Mouse (Mus musculus) right cerebral cortex, postnatal 14 days (tissue): ENCODE results near the gene Arid3c.
A peak's percentile ranks its signal among the peaks of the same experiment; 100 is the strongest.
"Not testable (repeated sequence)": the region's sequence is repeated elsewhere in the genome, so short reads cannot be mapped to it uniquely, and the experiment has no call there.

Experiments used
- DNase-seq: peaks from one replicate; pipeline ENCODE4 v3.0.0; 2022

Gene Arid3c

DNA sequence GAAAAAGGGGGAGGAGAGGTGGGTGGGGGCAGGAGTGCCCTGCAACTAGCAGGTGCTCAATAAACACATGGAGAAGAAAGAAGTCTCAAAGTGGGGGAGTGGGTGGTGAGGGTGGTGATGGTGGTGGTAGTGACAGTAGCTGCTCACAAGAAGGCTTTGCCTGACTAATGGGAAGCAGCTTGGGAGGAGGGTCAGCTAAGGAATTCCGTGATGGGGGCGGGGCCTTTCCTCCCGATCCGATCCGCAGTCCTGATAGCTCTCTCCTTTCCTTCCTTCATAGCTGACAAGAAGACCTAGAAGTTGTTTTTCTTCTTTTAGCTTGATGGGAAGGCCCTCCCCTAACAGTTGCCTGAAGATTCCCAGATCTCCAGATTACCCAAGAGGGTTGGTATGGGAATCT, 26.3 kb downstream of the Arid3c start:
- DNase-seq: no peak

DNA sequence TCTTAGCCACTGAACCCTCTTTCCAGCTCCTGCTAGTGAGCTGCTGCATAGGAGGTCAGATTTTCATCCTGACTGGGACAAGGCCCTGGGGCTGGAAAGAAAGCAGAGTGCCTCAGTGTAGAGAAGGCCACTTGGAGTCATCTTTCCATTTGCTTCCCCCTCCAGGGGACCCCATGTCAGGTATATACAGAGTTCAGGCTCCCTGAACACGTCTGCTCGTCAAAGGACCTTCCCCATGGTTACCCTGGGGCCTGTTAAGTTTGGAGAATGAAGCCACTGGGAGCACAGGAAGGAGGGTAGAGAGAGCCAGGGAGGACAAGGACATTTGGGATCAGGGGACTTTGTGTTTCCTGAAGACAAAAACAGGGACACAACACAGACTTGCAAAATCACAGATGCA, 28.7 kb downstream of the Arid3c start:
- DNase-seq: not testable (repeated sequence)

DNA sequence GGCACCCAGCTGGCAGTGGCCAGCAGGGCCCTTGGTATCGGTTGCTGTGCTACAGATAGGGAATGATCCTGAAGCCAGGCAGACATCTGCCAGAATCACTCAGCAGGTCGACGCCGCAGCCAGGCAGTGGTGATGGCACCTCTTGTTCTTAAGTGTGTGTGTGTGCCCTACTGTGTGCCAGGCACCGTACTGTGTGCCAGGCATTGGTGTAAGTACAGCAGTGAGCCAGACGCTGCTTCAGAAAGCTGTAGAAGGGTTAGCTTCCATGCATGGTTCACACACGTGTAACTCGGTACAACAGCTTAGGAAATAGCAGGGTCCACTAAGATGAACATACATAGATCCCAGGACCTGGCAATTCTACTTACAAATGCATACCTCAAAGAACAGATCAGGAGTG, 30.7 kb downstream of the Arid3c start:
- DNase-seq: not testable (repeated sequence)

DNA sequence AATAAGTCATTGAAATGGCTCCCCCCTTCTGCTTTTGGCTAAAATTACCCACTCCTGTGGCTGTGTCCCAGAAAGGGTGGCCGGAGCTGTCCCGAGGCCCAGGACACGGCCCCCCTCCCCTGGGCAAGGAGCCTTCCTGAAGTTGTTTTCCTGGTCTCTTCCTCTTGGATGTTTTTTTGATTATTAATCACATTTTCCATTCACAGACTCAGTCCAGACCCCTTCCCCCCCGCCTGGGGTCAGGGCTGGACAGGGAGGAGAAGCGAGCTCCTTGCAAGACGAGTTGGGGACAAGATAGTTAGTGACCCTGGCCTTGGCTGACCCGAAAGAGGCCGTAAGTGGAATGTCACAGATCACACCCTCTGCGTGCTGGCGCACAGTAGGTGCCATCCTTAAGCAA, 31.2 kb downstream of the Arid3c start, which contains the start of gene Il11ra1:
Il11ra1 (plus strand) TSS at position 207 of the 400 bp plus-strand sequence.
- DNase-seq: not testable (repeated sequence)

DNA sequence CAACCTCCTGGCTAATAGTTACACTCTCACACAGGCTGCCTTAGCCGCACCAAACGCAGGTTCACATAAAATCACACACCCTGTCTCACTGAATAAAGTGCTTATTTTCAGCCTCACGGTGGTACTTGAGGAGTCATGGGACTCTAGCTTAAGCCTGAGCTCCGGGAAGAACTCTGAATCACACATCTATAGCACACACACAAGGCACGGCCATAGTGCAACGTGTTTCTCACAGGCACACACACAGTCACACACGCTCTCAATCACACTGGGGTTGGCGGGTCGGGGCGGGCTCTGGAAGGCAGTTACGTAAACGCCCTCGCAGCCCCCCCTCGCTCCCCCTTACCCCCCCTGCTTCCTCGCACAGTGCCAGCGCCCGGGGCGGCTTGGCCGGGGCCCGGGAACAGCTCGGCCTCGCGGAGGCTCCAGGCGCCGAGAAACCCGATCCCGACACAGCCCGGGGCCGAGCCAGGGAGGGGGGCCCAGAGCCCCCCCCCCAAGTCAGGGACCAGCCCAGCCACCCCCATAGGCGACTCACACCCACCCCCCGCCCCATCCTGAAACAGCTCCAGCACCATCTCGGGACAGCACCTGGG, 32.4 kb downstream of the Arid3c start:
- not testable (repeated sequence) for DNase-seq

DNA sequence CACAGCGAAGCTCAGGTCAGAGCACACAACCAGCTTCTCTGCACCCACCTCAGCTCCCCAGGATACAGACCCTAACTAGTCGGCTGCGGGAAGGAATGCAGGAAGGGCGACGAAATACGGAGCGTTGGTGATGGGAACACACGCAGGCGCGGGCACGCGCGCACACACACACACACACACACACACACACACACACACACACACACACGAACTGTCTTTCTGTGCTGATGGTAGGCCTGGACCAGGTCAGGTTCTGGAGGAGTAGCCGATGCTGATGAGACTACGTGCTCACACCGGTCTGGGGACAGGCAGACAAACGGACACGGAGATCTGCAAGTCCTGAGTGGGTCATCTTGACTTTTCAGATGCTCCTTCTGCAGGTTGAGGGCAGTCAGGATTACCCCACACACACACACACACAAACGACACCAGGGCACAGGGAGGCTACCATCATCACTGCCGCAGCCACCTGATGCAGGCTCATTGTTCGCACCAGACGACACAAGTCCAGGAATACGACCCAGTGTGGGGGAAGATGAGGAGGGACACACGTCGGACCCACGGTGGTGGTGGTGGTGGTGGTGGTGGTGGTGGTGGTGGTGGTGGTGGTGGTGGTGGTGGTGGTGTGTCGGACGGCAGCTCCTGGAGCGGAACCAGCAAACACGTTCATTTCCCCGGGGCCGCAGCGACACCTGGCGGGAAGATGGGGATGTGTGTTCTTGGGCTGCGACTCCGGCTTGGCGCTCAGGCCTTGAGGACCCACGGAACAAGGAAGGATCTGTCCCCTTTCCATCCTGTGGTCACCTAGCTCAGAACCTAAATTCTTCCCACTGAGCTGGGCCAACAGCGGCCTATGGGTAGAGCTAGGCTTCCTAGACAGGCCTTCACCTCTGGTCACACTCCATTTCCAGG, 33.8 kb downstream of the Arid3c start, which contains the start of gene Cntfr:
Cntfr (minus strand) TSS at position 160 of the 912 bp plus-strand sequence.
- peak; percentile 83 for DNase-seq

DNA sequence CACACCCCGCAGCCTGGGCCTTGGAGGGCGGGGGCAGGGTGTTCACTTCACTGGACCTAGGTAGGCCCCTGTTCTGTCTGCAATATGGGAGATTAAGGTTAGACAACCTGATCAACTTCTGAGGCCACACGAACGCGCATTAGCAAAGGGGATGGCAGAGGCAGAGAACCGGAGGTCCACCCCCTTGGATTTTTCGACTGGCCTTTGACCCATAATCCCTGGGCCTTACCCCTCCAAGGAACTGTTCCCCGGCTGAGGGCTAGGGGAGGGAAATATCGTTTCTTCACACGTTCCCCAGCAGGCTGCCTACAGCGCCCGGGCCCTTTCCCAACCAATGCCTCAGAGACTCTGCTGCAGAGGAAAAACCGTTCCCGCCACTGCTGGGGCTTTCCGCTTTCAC, 34.5 kb downstream of the Arid3c start:
- not testable (repeated sequence) for DNase-seq

DNA sequence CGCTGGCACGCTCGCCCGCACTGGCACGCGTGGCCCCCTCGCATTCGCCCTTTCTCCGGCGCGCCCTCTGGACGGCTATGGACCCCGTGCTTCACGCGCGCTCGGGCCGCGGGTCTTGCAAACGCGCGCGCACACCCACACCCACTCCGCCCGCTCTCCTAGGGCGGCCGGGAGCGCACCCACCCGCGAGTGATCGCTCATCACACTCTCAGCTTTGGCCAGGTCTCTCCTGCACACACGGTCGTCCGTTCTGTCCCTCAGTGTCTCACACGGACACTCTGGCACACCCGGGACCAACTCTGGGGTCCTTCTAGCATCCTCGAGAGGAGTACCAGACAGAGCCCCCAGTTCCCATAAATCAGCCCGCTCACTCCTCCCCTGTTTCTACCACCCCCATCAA, 35.1 kb downstream of the Arid3c start:
- not testable (repeated sequence) for DNase-seq

DNA sequence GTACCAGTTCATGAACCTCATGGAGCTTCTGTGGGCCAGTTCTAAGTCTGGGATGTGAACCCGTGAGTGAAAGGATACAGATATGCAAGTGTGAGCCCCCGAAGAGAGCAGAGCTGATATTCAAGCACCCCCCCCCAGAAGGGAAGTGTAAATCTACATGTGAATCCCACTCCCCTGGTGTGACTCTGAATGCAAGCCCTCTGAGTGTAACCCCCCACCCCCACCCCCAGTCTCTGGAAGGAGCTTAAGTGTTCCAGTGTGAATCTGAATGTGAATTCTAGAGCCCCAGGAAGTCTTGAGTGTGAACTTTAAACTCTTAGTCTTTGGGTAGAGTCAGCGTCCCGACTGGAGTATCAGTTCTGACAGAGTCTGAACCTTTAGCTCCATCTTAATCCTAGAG, 37.4 kb downstream of the Arid3c start:
- DNase-seq: not testable (repeated sequence)

DNA sequence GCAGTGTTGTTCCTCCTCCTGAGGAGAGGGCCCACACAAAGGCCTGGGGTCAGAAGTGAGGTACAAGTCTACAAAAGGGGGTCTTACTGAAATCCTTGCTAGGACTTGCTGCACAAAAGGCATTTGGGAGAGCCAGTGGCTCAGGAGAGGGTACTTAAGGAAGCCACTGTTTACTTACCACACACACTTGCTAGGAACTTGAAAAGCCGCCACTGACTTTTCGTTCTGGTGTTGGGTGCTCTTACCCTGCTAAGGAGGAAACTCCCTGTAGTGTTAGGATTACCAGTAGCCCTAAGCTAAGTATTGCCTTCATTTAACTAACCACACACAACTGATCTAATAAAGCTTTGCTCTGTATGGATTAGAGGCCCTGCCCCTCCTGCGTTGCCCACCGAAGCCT, 40.9 kb downstream of the Arid3c start:
- not testable (repeated sequence) for DNase-seq

DNA sequence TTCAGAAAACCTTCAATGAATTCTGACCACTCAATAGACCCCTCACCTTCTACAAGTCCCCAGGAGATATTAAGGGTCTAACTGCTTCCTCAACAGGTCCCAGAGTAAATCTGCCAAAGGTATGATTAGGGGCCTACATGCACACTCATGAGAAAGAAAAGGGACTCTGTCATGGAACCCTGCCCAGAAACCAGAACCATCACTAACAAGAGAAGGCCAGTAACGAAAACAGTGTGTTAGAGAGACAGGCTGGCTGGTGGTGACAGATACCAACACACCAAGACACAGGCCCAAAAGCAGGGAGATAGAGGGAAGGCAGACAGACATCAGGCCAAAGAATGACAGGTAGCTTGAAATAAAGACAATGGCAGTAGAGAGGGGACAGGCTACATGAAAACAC, 42.4 kb downstream of the Arid3c start:
- not testable (repeated sequence) for DNase-seq

DNA sequence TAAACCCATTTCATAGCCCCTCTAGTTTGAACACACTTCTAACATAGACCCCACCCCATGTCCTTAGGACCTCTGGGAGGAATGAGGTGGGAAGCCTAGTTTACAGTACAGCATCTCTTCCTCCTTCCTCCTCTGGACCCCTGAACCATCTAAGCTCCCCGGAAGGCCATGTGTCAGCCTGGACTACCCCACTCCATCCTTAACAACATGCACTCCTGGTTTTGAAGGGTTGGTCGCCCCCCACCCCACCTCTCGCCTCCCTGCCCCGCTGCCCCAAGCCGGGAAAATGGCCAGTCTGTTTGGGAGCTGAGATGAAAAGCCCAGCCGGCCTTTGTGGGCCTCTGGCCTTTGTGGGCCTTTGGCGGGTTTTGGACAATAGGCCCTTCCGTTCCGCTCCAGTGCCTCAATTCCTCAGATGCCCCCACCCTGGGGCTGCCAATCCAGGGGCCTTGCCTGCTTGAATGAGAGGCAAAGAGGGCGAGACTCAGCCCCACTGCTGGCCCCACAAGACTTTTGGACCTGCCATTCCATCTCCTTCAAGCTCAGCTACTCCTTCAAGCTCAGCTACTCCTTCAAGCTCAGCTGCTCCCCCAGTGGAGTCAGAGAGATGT, 45.0 kb downstream of the Arid3c start:
- DNase-seq: not testable (repeated sequence)

DNA sequence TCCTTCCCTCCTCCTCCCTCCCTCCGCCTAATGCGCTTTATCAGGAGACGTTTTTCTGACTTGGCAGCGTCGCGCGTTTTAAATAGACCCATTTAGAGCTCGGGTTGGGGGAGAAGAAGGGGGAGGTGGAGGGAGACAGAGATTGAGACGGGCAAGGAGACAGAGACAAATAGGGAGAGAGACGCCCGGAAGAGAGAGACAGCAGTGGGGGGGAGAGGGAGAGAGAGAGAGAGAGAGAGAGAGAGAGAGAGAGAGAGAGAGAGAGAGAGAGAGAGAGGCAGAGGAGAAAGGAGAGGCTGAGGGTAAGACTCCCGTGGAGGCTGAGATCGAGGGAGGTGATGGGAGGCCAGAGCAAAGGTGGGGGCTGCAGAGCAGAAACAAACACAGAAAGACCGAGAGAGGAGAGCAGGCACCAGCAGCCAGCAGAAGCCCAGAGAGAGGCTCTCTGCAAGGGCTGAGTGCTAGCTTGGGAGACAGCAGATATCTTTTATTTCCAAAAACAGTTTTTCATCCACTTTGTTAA, 46.0 kb downstream of the Arid3c start:
- not testable (repeated sequence) for DNase-seq

DNA sequence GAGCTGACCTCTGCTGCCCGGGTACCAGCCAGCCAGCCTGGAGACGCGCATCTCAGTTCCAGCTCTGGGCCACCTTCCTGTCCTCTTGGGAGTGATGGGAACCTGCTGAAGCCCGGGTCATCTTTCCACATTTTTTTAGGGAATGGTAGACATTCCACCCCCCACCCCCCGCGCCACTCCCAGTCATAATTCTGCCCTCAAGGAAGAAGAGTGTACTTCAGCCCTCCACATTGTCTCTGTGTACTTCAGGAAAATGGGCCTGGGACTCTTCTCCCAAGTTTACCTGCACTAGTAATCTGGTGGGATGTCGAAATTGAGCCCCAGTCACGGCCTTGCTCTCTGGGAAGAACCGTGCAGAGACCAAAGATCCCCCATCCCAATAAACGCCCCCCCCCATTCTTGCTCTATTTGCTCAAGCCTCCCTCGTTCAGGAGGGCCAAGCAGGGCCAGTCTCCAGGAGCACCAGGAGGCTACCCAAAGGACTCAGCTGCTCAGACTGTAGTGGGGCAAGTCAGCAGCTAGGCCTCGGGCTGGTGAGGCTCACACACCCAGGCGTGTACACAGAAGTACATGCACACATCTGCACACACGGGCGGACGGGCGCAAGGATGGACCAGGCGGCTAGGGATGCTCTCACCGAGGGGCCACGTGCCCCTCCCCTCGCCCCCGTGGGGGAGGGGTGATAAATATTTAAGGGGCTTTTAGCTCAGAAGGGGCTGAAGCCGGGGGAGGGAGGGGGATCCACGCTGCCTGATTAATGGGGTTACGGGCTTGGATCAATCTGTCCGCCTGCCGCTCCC, 46.6 kb downstream of the Arid3c start:
- DNase-seq: not testable (repeated sequence)

DNA sequence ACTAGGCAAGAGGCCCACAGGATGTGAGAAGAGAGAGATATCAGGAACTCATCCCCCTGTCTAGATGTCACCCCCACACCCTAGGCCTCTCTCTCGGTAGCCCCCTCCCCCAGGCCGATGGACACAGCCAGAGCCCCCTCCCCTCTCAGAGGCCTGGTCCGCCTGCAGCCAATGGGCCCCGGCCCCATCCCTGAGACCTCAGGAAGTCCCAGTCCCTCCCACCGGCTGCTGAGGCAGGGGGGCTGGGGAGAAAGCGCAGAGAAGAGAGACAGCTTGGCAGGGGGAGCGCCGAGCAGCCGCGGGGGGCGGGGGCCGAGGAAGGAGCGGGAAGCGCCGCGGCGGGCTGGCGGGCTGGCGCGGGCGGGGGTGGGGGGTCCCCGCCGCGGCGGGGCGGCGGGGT, 47.6 kb downstream of the Arid3c start:
- not testable (repeated sequence) for DNase-seq

DNA sequence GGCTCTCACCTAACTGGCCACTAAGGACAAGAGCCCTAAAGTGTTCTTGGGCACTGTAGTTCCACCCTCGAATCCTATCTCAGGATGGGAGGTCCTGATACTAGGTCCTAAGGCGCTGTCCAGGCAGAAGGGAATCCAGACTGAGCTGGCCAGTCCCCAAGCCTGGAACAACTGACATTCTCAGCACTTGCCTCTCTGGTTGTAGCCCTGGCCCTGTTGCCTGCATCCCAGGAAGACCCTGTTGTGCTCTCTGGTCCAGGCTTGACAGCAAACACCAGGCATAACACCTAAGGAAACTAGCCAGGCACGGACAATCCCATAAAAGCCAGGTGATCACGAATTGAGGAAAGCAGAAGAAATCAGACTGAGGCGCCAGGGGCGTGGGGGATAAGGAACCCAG, 48.2 kb downstream of the Arid3c start:
- DNase-seq: no peak

DNA sequence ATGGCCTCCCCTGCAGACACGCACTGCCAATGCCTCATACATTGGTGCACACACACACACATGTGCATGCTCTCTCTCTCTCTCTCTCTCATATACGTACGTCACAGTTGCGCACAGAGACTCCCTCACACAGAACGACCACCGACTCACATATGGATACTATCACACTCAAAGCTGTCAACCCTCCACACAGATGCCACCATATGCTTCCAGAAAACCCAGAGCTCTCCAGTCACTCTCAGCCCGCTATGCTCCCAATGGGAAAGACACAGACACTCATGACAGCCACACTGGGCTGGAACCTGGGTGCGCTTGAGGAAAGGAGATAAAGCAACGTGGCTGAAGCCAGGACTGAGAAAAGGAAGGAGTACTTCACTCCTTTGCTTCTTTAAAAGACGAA, 49.0 kb downstream of the Arid3c start:
- DNase-seq: no peak

DNA sequence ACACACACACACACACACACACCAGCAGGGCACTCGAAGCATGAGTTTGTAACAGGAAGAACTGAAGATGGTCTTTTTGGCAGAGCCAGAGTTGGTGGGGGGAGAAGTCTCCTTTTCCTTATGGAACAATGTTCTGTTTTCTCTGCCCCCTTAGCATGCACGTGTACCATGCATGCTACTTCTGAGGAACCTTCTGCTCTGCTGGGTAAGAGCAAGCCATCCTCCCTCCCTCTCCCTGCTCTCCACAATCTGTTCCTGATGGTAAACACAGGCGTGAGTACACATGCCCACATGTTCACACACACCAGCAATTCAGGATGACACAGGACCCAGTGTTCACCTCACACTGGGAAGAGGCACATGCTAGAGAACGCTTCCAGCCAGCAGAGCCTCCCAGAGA, 49.8 kb downstream of the Arid3c start:
- DNase-seq: no peak

DNA sequence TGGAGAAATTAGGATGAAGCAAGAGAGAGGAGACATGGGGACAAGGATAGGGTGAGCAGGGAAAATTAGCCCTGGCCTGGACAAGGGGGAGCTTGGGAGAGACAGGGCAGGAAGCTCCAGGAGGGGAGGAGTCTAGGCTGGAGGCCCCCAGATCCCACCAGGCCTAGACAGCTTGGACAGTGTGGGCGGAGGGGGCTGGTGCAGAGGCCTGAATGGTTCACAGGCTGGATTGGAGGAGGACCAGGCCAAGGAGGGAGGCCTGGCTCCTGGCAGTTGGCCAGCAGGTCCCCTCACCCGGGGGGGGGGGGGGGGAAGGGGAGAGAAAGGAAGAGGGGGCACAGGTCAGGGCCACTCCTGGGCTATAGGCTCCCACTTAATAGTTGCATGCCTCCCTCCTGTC, 51.7 kb downstream of the Arid3c start:
- no peak for DNase-seq

DNA sequence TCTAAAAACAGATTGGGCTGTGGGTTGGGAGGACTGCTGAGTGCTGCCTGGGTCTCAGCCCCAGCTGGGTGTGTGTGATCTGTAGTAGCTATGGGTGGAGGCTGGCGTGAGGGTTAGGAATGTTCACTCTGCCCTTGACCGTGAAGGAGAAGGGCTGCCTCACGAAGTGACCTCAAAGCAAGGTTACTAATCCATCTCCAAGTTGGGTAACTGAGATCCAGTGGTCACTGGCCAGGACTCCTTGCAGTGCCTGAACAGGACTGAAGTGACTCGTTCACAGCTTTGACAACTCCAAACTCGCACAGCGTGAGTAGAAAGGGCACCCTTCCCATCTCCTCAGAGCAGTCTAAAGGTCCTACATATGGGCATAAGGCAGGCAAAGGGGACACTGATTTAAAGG, 52.1 kb downstream of the Arid3c start:
- no peak for DNase-seq

DNA sequence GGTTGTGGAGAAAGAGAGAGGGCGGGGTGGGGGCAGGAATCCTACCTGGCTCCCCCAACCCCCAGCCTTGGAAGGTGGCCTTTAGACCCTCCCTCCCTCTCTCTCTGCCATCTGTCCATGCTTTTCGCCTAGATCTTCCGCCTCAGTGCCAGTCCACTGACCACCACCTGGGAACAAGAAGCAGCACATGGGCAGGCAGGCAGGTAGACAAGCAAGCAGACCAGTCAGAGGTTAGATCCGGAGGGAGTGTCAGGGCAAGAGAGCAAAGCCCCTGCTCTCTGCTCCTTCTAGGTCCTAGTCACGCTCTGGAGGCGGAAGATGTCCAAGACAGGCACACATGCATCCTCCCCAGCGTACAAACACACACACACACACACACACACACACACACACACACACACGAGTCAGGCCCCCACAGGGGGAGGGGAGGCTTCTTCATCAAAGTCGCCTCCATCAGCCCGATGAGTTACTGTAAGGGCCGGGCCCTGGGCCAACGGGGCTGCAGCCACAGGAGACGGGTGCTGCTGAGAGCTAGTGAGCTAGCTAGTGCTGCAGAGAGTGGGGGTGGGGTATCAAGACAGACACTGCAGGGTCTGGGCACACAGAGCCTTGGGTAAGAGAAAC, 53.8 kb downstream of the Arid3c start:
- no peak for DNase-seq
